Mouse (Mus musculus) liver, adult 2 months (tissue): ENCODE results near the gene Lamp1. TPM values are rescaled to one million over a fixed set of nuclear protein-coding genes. Genes with fewer than 3 reads are reported as not detected.

Source experiments
- DNase-seq: peaks from one replicate; pipeline ENCODE4 v3.0.0-alpha.2; 2011; ENCODE audit warnings: low read depth, low spot score; ENCODE audit errors: extremely low read depth
- H3K27ac ChIP-seq: fragments of 200-500 bp; replicated peaks from 2 replicates; pipeline ENCODE4 v1.5.1; 2012; ENCODE audit warnings: low read depth, mild to moderate bottlenecking, control low read depth, inconsistent platforms, low read length; ENCODE audit not compliant: insufficient read depth
- H3K27me3 ChIP-seq: fragments of 200-500 bp; 2 replicates; pipeline ENCODE4 v1.6.1; 2012; ENCODE audit warnings: mild to moderate bottlenecking, moderate library complexity, low read length, inconsistent platforms; ENCODE audit not compliant: control insufficient read depth, insufficient read depth
- H3K36me3 ChIP-seq: fragments of 200-500 bp; 2 replicates; pipeline ENCODE4 v1.6.1; 2012; ENCODE audit warnings: low read length, inconsistent platforms; ENCODE audit not compliant: control insufficient read depth, insufficient read depth
- H3K4me1 ChIP-seq: fragments of 200-500 bp; 2 replicates; pipeline ENCODE4 v1.6.1; 2011; ENCODE audit warnings: low read length; ENCODE audit not compliant: control insufficient read depth, insufficient read depth
- H3K4me3 ChIP-seq: fragments of 200-500 bp; 2 replicates; pipeline ENCODE4 v1.5.1; 2011; ENCODE audit warnings: low read depth, mild to moderate bottlenecking, control low read depth, low read length, moderate library complexity; ENCODE audit not compliant: insufficient read depth
- H3K79me2 ChIP-seq: fragments of 200-500 bp; 2 replicates; pipeline ENCODE4 v1.6.1; 2012; ENCODE audit warnings: inconsistent platforms, mild to moderate bottlenecking, low read length, moderate library complexity; ENCODE audit not compliant: control insufficient read depth, insufficient read depth
- H3K9ac ChIP-seq: fragments of 200-500 bp; 2 replicates; pipeline ENCODE4 v1.6.1; 2012; ENCODE audit warnings: low read depth, mild to moderate bottlenecking, control low read depth, inconsistent platforms, low read length
- CTCF ChIP-seq: fragments of 200-500 bp; IDR thresholded peaks from 2 replicates; pipeline ENCODE4 v1.5.1; 2011; ENCODE audit warnings: low read depth, low read length, control low read depth
- POLR2A ChIP-seq: fragments of 200-500 bp; IDR thresholded peaks from 2 replicates; pipeline ENCODE4 v1.6.1; 2011; ENCODE audit warnings: low read length, control low read depth; ENCODE audit not compliant: insufficient read depth; ENCODE audit errors: extremely low read depth
- WGBS: fragments of 180-500 bp; shearing (Covaris S2); methylation state at CpG from one replicate; pipeline ENCODE4 v1.1.7; 2018; 5-methylcytosine and 5-hydroxymethylcytosine counted together
- polyA plus RNA-seq: library from polyadenylated mRNA; depleted of rRNA; stranded (reverse); fragments of >200 nt; gene quantifications from 2 replicates; pipeline ENCODE4 v1.2.3, GENCODE M21; 2012
- total RNA-seq: library from RNA; depleted of rRNA; stranded (reverse); fragments of >200 nt; gene quantifications from 2 replicates; pipeline ENCODE4 v1.2.3, GENCODE M21; 2014

Gene Lamp1
- total and polyA plus RNA-seq, 2 experiments, result 381 to 563 TPM

DNA sequence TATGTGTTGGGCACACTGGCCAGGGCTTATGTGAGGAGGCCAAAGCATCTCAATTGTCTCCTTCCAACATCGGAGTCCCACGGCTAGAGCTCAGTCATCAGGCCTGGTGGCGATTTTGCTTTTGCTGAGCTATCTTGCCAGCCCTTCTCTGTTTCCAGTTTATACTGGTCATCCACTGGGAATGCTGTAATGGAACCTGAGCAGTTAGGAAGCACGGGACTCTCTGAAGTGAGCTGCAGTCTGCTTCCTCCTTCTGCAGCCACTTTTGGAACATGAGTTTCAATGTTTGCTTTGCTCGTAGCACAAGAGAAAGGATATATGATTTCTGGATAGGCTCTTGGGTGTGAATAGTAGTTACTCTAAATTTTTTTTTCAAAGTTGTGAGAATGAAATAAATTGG lies 5.4 kb downstream of the Lamp1 start:
- Histone ChIP-seq H3K79me2 (peaks cover 35% of the 10 kb centered on the region), H3K4me3 (no peak overlapping the region), H3K36me3 (peaks cover 32% of the 10 kb centered on the region), H3K9ac (no peak overlapping the region), H3K4me1 (peaks cover 26% of the 10 kb centered on the region), H3K27ac (no peak overlapping the region), H3K27me3 (no peaks in the 10 kb centered on the region)
- 68% methylated on average over 5 of the region's 5 CpGs for WGBS
- no peak for TF ChIP-seq CTCF
- no peak for DNase-seq

- no peak overlapping the region for H3K27ac ChIP-seq
- H3K27me3 ChIP-seq, result no peaks in the 10 kb centered on the region
- no peak overlapping the region for H3K4me3 ChIP-seq
- no peak for TF ChIP-seq CTCF
- TF ChIP-seq POLR2A, result no peak
- no peaks in the 10 kb centered on the region for H3K4me1 ChIP-seq
- H3K9ac ChIP-seq, result no peak overlapping the region
- H3K36me3 ChIP-seq, result peaks cover 81% of the 10 kb centered on the region
- DNase-seq, result no peak
- peaks cover 4% of the 10 kb centered on the region for H3K79me2 ChIP-seq
- WGBS, result 67% methylated on average over 1 of the region's 1 CpGs
Measured at GRCm38 (mm10) chr8:13170510-13170909, 11.5 kb downstream of the Lamp1 start.

GRCm38 (mm10) chr8:13174305-13174704 lies 15.3 kb downstream of the Lamp1 start:
- no peak overlapping the region for H3K9ac ChIP-seq
- peaks cover 55% of the 10 kb centered on the region for H3K36me3 ChIP-seq
- H3K4me3 ChIP-seq, result no peak overlapping the region
- H3K27ac ChIP-seq, result no peak overlapping the region
- no peaks in the 10 kb centered on the region for H3K4me1 ChIP-seq
- no peaks in the 10 kb centered on the region for H3K27me3 ChIP-seq
- no peak for TF ChIP-seq POLR2A
- DNase-seq, result no peak
- 61% methylated on average over 4 of the region's 4 CpGs for WGBS
- no peaks in the 10 kb centered on the region for H3K79me2 ChIP-seq

DNA sequence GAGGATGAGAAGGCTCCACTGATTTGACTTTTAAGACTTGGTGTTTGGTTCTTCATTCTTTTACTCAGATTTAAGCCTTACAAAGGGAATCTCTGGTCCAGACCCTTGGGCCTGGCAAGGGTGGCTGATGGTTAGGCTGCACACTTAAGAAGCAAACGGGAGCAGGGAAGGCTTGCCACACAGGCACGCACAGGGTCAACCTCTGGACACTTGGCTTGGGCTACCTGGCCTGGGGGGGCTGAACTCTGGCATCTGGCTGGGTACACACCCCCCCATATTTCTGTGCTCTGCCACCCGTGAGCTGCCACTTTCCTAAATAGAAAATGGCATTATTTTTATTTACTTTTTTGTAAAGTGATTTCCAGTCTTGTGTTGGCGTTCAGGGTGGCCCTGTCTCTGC lies 15.8 kb downstream of the Lamp1 start:
- H3K27me3 ChIP-seq, result no peaks in the 10 kb centered on the region
- TF ChIP-seq POLR2A (no peak), CTCF (no peak)
- no peaks in the 10 kb centered on the region for H3K4me1 ChIP-seq
- no peak overlapping the region for H3K27ac ChIP-seq
- no peaks in the 10 kb centered on the region for H3K79me2 ChIP-seq
- no peak overlapping the region for H3K9ac ChIP-seq
- peaks cover 51% of the 10 kb centered on the region for H3K36me3 ChIP-seq
- no peak overlapping the region for H3K4me3 ChIP-seq
- 56% methylated on average over 4 of the region's 4 CpGs for WGBS
- DNase-seq, result no peak

DNA sequence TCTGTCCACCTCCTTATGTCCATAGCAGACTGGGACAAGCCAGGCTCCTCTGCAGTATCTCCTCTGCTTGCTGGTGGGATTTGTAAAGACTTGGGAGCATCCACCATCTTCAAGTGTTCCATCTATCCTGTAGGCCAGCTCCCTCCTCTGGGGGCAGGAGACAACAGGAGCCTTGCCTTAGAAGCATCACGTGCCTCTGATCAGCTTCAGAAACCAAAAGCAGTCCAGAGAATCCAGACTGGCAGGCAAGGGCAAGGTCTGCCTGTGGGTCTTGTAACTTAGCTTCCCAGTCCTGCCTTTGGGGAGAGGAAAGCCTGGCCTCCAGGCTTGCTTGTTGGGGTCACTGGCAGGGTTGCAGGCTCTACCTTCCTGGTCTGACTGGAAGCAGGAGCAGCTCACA lies 16.7 kb downstream of the Lamp1 start:
- H3K4me1 ChIP-seq, result no peaks in the 10 kb centered on the region
- no peaks in the 10 kb centered on the region for H3K79me2 ChIP-seq
- DNase-seq, result no peak
- H3K27ac ChIP-seq, result no peak overlapping the region
- no peak overlapping the region for H3K9ac ChIP-seq
- WGBS, result 100% methylated on average over 1 of the region's 1 CpGs
- peaks cover 45% of the 10 kb centered on the region for H3K36me3 ChIP-seq
- no peak overlapping the region for H3K4me3 ChIP-seq
- TF ChIP-seq CTCF (no peak), POLR2A (no peak)
- no peaks in the 10 kb centered on the region for H3K27me3 ChIP-seq

DNA sequence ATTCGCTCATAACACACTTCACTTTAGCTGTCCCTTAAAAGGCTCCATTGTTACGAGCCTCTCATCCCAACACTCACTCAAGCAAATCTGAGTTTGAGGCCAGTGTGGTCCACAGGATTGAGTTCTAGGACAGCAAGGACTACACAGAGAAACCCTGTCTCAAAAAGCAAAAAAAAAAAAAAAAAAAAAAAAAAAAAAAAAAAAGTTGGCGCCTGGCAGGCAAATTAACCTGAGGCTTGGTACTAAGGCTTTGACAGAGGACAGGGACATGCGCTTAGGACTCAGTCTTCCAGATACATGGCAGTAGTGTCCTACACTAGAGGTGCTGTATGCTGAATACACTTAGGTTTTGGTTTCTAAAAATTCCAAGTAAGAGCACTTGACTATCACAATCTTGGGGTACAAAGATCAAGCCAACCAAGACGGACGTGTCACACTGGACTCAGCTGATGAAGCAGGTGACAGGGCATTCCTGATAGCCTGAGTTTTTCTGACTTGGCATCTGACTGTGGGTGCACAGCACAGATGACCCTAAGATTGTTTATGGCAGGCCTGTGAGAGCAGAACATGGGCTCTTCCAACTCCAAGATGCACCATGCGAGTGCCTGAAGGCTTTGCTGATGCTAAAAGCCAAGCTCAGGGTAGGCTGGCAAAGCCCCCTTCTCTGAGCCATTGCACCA lies 18.4 kb downstream of the Lamp1 start:
- 78% methylated on average over 7 of the region's 7 CpGs for WGBS
- H3K79me2 ChIP-seq, result no peaks in the 10 kb centered on the region
- TF ChIP-seq POLR2A (no peak), CTCF (no peak)
- H3K27ac ChIP-seq, result no peak overlapping the region
- no peak overlapping the region for H3K9ac ChIP-seq
- H3K4me3 ChIP-seq, result no peak overlapping the region
- 0 out of 2 replicates have a peak, but pooled peaks cover 2% of the 10 kb centered on the region for H3K4me1 ChIP-seq
- DNase-seq, result no peak
- peaks cover 31% of the 10 kb centered on the region for H3K36me3 ChIP-seq
- no peaks in the 10 kb centered on the region for H3K27me3 ChIP-seq
